Mouse (Mus musculus): ENCODE results near the gene Dock8. TPM values are rescaled to one million over a fixed set of nuclear protein-coding genes. Genes with fewer than 3 reads are reported as not detected.

Dock8 gene
- total RNA-seq, 2 experiments from 2014 or later, result 58.8 to 126 TPM

DNA sequence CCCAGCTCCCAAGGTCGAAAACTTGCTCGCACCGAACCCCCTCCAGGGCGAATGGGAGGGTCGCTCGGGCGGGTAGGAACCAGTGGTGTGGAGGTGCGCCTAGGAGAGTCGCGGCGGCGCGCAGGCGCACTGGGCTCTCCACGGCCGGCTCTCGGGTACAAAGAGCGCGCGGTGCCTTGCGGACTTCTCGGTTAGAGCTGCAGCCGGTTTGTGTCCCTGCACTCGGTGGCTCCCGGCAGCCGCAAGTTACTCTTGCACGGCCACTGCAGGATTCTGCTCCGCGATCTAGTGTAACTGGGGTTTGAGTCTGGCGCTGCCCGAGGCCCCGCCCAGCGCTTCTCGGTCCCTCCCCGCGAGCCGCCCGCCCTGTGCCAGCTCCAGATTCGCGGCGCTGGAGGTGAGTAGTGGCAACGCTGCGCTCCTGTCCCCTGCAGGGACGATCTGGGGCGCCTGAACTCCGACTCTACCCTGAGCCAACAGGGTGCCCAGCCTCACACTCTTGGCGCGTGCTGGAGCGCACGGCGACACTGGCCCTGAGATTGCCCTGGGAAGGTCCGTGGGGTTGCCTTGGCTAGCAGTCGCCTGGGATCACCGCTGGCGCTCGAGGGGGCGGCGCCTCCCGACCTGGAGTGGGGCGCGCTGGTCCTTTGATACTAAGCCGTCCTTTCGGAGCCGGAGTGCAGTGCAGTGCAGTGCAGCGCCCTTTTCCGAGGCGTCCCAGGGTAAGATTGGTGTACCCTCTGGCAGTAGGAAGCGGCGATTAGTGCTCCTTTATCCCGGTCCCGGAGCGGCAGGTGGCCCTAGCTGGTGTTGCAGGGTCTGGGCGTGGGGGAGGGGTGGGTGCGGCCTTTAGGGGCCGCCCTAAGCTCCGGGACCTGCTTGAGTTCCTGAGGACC, 237.5 kb downstream of the Dock8 start, which contains the start of gene Kank1:
TSS of gene Kank1 (plus strand) at position 380 of the 896 bp plus-strand sequence.
- ATAC-seq (replicated peaks; ENCODE audit: poor library complexity, severe bottlenecking), result peak; percentile 58

DNA sequence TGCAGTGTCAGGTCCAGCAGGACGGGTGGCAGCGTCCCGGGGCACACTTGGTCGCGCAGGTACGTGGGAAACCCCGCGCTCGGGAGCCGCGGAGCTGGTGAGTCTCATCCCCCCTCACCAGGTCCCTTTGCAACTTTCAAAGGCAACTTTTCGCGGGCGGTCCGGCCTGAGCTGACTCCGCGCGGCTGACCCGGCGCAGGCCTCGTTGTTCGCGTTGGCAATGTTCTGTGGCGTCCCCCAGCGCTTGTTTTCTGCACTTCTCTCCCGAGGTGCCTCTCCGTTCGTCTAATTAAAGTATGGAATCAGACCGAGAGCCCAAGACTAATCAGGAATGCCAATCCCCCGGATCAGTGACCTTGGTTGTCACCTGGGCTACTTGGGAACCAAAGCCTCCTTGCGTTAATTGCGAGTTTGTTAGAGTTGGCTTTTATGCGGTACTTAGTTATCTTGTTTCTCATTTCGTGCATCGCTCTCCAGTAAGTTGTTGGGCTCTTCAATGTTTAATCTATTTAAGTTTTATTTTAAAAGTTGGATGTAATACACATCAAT, 238.2 kb downstream of the Dock8 start:
- ATAC-seq (replicated peaks; ENCODE audit: poor library complexity, severe bottlenecking), result no peak

DNA sequence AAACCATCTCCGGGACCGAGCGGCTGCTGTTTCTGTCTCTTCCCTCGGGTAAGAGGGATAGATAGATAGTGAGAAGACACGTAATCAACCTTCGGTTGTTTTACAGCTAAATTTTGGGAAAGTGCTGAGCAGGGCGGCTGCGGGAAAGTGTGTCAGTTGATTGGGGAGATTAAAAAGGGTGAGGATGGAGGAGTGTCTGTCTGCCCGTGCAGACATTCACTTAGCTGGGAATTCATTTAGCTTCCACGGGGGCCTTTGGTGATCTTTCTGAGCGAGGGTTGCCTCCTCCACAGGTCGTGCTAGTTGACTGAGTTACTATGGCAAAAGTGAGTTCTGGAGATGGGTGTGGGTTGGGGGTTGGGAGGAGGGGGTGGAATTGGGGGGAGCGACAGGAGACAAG, 238.8 kb downstream of the Dock8 start:
- no peak for ATAC-seq (replicated peaks; ENCODE audit: poor library complexity, severe bottlenecking)

DNA sequence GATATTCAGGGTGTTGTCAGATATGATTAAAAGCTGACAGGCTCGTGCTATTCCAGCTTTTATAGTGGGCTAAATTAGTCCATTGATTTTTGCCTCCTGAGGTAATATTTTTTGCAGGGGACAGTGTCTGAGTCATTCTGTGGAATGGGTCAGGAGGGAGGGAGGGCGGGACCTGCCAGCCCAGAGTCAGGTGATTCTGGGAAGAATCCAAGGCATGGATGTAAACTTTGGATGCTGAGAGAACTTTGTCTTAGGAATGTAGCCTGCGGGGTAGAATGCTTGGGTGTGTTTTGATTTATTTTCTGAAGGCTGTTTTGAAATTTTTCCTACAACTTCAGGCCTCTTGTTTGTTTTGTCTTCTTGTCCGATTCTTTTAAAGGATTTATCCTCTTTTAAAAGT, 244.2 kb downstream of the Dock8 start:
- no peak for ATAC-seq (replicated peaks; ENCODE audit: poor library complexity, severe bottlenecking)

DNA sequence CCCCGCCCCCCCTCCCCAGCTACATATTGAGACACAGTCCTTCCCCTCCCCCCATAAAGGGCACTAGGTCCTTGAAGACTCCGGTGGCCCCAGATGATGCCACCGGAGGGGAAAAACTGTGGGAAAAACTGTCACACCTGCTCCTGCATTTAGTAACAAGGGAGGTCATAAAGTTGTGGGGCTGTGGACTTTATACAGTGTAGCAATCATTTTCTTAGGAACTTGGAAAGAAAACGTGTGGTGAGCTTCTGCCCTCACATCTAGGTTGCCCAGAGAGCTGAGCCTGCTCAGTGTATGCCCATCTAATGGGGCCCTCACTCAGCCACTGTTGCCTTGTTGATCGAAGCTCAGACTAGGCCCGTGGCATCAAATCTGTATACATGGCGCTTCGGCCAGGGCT, 246.7 kb downstream of the Dock8 start:
- no peak for ATAC-seq (replicated peaks; ENCODE audit: poor library complexity, severe bottlenecking)

DNA sequence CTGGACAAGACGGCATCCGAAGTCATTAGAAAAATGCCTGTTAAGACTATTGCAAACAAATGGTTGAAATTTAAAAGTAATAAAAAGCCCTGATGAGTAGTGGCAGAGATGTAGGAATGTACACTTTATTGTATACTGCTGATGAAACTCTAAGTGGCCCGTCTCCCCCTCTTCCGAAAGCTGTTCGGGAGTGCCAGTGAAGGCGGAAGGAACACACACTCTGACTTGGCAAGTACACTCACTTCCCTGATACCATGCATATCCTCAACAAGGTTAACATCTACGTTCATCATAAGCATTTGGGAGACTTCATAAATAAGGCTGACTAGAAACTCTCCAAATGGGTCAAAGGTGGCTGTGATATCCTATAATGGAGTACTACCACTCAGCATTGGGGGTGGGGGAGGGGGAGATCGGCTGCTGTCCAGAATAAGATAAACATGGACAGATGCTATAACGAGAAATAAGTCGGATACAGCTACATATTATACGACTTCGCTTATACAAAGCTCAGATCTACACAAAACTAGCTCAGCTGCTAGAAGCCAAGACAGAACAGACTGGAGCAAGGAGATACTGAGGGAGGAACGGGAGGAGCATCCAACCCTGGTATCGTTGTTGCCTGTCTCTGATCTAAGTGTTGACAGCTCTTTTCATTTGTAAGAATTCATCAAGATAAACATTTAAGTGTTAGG, 248.7 kb downstream of the Dock8 start:
- no peak for ATAC-seq (replicated peaks; ENCODE audit: poor library complexity, severe bottlenecking)

DNA sequence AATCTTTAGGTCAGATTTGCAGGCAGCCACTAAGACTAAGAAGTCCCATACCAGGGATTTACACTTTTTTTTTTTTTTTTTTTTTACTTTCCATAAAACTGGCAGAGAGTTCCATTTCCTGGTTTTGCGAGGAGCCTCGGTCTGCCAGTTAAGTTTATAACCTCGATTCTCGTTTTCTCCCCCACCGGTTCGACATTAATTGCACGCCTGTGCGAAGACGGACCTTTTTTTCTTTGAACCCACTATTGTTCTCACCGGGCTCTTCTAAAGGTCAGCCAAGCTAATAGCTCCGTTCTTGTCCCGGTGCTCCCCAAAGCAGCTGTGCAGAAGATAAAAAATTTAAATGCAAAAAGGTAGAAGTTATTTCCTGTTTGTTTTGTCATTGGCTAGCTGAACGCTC, 249.9 kb downstream of the Dock8 start:
- no peak for ATAC-seq (replicated peaks; ENCODE audit: poor library complexity, severe bottlenecking)

DNA sequence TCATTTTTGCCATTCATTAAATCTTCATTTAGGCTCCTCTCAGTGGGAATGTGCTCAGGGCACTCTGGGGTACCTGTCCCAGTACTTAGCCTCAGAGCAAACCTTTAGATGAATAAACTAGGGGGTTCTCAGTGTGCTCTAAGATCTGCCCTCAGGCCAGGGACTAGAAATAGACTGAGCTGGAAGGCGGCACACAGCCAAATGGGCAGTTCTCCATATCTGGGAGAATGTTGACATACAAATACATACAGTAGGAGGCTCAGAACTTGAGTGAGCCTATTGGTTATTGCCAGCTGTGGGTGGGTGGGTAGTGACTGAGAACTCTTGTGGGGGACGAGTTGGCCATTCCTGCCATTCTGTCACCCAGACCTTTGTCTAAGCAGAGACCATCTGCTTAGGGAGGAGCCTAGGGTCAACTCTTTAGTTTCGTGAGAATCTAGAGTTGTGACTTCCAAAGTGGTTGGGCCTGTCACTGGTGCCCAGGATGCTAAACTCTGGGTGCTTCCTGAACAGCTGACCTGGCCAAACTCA, 252.3 kb downstream of the Dock8 start:
- ATAC-seq (replicated peaks; ENCODE audit: poor library complexity, severe bottlenecking), result no peak

Other genes starting within 250 kb of the Dock8 start
- gene Pgm5, start 137.7 kb upstream of the Dock8 start, total RNA-seq (2014; fragmentation: Nextera tagmentation), result not detected in 2 replicates
- not detected in 2 replicates for gene Pgm5, start 137.7 kb upstream of the Dock8 start, total RNA-seq (2017)
- gene Gm10053, start 123.8 kb upstream of the Dock8 start, total RNA-seq (2014; fragmentation: Nextera tagmentation), result 290 and 306 TPM in 2 replicates
- gene Gm10053, start 123.8 kb upstream of the Dock8 start, total RNA-seq (2017), result 175 and 360 TPM in 2 replicates
- gene Foxd4, start 98.3 kb upstream of the Dock8 start, total RNA-seq (2014; fragmentation: Nextera tagmentation), result not detected in 2 replicates
- gene Foxd4, start 98.3 kb upstream of the Dock8 start, total RNA-seq (2017), result not detected in 2 replicates
- 5.3 and 14.2 TPM in 2 replicates for gene Cbwd1, start 37.9 kb upstream of the Dock8 start, total RNA-seq (2014; fragmentation: Nextera tagmentation)
- 24.6 and 37.7 TPM in 2 replicates for gene Cbwd1, start 37.9 kb upstream of the Dock8 start, total RNA-seq (2017)
- gene Kank1, start 237.4 kb downstream of the Dock8 start, total RNA-seq (2014; fragmentation: Nextera tagmentation), result not detected in 2 replicates
- not detected in 2 replicates for gene Kank1, start 237.4 kb downstream of the Dock8 start, total RNA-seq (2017)

Measured in granulocyte monocyte progenitor cell, adult 5-6 weeks (primary cell).